Mouse (Mus musculus) forebrain, postnatal 0 days (tissue): ENCODE measurements around the gene Grin2b. TPM values are rescaled to one million over a fixed set of nuclear protein-coding genes. Genes with fewer than 3 reads are reported as not detected.
A peak's percentile ranks its signal among the peaks of the same experiment; 100 is the strongest.

Source experiments
- ATAC-seq: fragments of 200-750 bp; cut with Nextera tagmentation; 2 replicates; pipeline ENCODE4 v1.8.0; 2017; ENCODE audit warnings: mild to moderate bottlenecking, moderate library complexity
- DNase-seq: peaks from one replicate; pipeline ENCODE4 v3.0.0-alpha.2; 2015
- H3K27ac ChIP-seq: fragments of 300-500 bp; sonication (generic); 2 replicates; pipeline ENCODE4 v1.5.1; 2014; ENCODE audit warnings: low read depth, mild to moderate bottlenecking, antibody characterized with exemption, low read length, moderate library complexity, mixed read lengths
- H3K27me3 ChIP-seq: fragments of 300-500 bp; sonication (generic); 2 replicates; pipeline ENCODE4 v1.6.1; 2014; ENCODE audit warnings: mild to moderate bottlenecking, low read length, mixed read lengths; ENCODE audit not compliant: insufficient read depth
- H3K36me3 ChIP-seq: fragments of 300-500 bp; sonication (generic); 2 replicates; pipeline ENCODE4 v1.6.1; 2014; ENCODE audit warnings: mild to moderate bottlenecking, moderate library complexity; ENCODE audit not compliant: insufficient read depth
- H3K4me1 ChIP-seq: fragments of 300-500 bp; sonication (generic); 2 replicates; pipeline ENCODE4 v1.6.1; 2014; ENCODE audit warnings: antibody characterized with exemption; ENCODE audit not compliant: insufficient read depth
- H3K4me2 ChIP-seq: fragments of 300-500 bp; sonication (generic); 2 replicates; pipeline ENCODE4 v1.6.1; 2014; ENCODE audit warnings: low read depth, mild to moderate bottlenecking, moderate library complexity
- H3K4me3 ChIP-seq: fragments of 300-500 bp; sonication (generic); 2 replicates; pipeline ENCODE4 v1.5.1; 2014; ENCODE audit warnings: low read depth, low read length, mixed read lengths
- H3K9ac ChIP-seq: fragments of 300-500 bp; sonication (generic); 2 replicates; pipeline ENCODE4 v1.6.1; 2014; ENCODE audit warnings: mild to moderate bottlenecking
- H3K9me3 ChIP-seq: fragments of 300-500 bp; sonication (generic); 2 replicates; pipeline ENCODE4 v1.6.1; 2016; ENCODE audit warnings: low read length
- CTCF ChIP-seq: sonication (generic); IDR thresholded peaks from 2 replicates; pipeline ENCODE4 v1.5.1; 2016; ENCODE audit warnings: antibody characterized with exemption, control low read depth, low read depth
- WGBS: fragments of 180-500 bp; shearing (Covaris S2); extraction: QIAGEN DNeasy Blood & Tissue Kit; methylation state at CpG from one replicate; pipeline ENCODE4 v1.1.7; 2014; 5-methylcytosine and 5-hydroxymethylcytosine counted together
- polyA plus RNA-seq: library from polyadenylated mRNA; unstranded; fragments of >200 nt; fragmentation: Nextera tagmentation; extraction: Ambion mirVana; gene quantifications from 2 replicates; pipeline ENCODE4 v1.2.1, GENCODE M21; 2015
- total RNA-seq: library from RNA; depleted of rRNA; stranded (reverse); fragments of >200 nt; gene quantifications from 2 replicates; pipeline ENCODE4 v1.2.3, GENCODE M21; 2014

Grin2b gene
- total and polyA plus RNA-seq, 2 experiments from 2014 or later, result 66.6 to 102 TPM

DNA sequence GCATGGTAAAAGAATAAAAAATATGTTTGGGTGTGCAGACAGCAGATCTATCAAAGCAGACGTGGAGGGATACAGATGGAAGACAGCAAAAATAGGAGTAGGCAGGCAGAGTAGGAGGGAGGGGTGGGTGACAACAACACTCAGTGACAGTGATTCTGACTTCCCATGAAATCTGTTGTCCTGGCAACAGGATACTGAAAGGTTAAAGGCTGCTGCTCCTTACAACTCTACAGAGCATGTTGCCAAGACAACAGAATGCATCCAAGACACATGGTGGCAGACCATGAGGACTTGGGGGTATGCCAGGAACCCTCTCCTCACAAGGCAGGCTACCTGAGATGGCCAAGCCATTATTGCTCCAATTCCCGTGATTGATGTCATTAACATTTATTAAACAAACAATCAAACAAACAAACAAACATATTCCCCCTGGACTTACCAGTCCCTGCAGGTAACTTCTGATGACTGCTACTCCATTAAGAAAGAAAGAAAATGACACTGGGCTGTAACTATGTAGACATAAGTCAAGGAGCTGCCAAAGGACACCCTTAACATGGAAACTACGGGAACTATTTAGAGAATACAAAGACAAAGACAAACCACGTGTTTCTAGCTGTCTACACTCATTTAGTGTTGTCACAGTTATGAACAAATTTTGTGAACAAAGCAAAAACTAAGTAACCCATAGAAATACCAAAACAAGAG, 143.9 kb downstream of the Grin2b start:
- Histone ChIP-seq H3K27me3 (no peaks in the 10 kb centered on the region), H3K4me2 (no peak overlapping the region), H3K9ac (no peak overlapping the region), H3K4me3 (no peak overlapping the region), H3K9me3 (no peaks in the 10 kb centered on the region), H3K36me3 (no peaks in the 10 kb centered on the region), H3K27ac (no peak overlapping the region), H3K4me1 (no peaks in the 10 kb centered on the region)
- TF ChIP-seq CTCF, result no peak
- DNase-seq, result no peak
- ATAC-seq, result peak; percentile 55; the same call in 1 of the 2 replicates
- 61% methylated on average over 4 of the region's 4 CpGs for WGBS

DNA sequence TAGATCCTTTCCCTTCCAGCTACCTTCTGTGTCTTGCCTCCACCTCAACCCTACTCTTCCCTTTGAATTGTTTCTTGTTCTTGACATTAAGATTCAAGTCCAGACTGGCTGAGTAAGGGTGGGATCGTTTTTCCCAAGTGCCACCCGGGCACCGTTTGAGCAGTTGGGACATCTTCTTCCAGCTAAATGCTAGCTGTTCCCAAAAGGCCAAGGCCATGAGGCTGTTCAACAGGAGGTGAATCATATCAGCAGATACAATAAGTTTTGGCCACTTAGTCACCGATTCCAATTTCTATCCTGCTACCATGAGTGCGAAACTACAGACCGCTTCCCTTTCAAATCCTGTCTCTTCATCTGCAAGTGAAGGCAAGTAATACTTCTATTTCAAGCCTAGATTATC, 146.4 kb downstream of the Grin2b start:
- no peak for TF ChIP-seq CTCF
- no peak overlapping the region for H3K4me2 ChIP-seq
- no peaks in the 10 kb centered on the region for H3K9me3 ChIP-seq
- DNase-seq (no peak), ATAC-seq (no peak)
- H3K4me3 ChIP-seq, result no peak overlapping the region
- no peak overlapping the region for H3K9ac ChIP-seq
- WGBS, result 96% methylated on average over 6 of the region's 6 CpGs
- no peaks in the 10 kb centered on the region for H3K4me1 ChIP-seq
- H3K36me3 ChIP-seq, result no peaks in the 10 kb centered on the region
- no peaks in the 10 kb centered on the region for H3K27me3 ChIP-seq
- H3K27ac ChIP-seq, result no peak overlapping the region

DNA sequence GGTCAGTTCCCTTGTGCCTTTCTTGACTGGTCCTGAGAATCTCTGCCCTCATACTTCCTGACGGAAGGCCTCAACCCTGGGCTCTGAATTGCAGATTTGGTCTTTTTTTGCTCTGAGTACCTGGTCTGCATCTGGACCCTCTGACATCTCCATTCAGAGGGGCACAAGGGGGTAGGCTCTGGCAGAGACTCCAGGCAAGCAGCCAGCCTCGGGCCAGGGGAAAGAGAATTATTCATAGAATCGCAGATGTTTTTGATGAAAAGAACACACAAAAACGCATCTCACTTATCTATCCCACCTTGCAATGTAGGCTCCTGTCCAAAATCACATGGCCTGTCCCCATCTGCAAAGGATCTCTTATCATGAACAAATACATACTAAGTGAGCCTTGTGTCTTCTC, 147.5 kb downstream of the Grin2b start:
- WGBS, result 53% methylated on average over 4 of the region's 4 CpGs
- no peak for TF ChIP-seq CTCF
- no peak overlapping the region for H3K9ac ChIP-seq
- H3K4me1 ChIP-seq, result no peaks in the 10 kb centered on the region
- no peak overlapping the region for H3K4me2 ChIP-seq
- H3K9me3 ChIP-seq, result no peaks in the 10 kb centered on the region
- H3K36me3 ChIP-seq, result no peaks in the 10 kb centered on the region
- DNase-seq (no peak), ATAC-seq (no peak)
- H3K4me3 ChIP-seq, result no peak overlapping the region
- H3K27ac ChIP-seq, result no peak overlapping the region
- H3K27me3 ChIP-seq, result no peaks in the 10 kb centered on the region

DNA sequence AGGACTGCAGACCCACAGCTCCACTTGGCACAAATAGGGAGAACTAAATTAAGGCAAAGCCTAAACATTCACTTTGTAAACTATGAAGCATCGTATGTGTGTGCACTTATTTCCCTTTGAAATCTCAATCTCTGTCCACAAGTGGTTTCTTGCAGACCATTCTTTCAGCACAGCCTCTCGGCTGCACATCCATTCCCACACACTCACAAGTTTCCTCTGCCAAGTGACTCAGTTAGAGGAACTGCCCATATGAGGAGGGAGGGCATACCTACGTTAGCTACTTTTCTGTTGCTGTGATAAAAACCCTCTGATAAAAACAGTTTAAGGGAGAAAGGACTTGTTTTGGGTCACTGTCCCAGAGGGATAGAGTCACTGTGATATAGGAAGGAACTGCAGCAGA, 152.9 kb downstream of the Grin2b start:
- Histone ChIP-seq H3K27me3 (no peaks in the 10 kb centered on the region), H3K9me3 (no peaks in the 10 kb centered on the region), H3K4me2 (no peak overlapping the region), H3K36me3 (no peaks in the 10 kb centered on the region), H3K27ac (no peak overlapping the region), H3K4me1 (no peaks in the 10 kb centered on the region), H3K4me3 (no peak overlapping the region), H3K9ac (no peak overlapping the region)
- TF ChIP-seq CTCF, result no peak
- DNase-seq (no peak), ATAC-seq (no peak)
- 86% methylated on average over 3 of the region's 3 CpGs for WGBS

DNA sequence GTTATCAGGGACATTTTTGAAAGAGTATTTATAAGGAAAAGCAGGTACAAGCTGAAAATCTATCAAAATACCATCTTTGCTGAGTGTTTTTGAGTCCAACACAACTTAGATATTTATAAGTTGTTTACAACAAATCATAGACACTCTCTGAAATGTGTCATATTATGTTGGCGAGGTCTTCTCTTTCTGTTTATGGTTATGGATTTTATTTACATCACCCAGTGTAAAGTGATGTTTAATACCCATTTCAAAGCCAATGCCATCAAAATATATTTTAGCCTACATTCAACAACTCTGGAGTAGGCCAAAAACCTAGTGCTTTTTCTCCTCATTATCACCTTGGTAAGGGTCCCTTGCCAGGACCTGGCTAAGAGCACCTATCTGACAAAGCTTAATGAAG, 154.3 kb downstream of the Grin2b start:
- H3K27ac ChIP-seq, result no peak overlapping the region
- no peak overlapping the region for H3K4me3 ChIP-seq
- H3K27me3 ChIP-seq, result no peaks in the 10 kb centered on the region
- no peaks in the 10 kb centered on the region for H3K36me3 ChIP-seq
- H3K9me3 ChIP-seq, result no peaks in the 10 kb centered on the region
- WGBS, result 86% methylated on average over 1 of the region's 1 CpGs
- H3K4me2 ChIP-seq, result no peak overlapping the region
- no peak for DNase-seq
- no peak overlapping the region for H3K9ac ChIP-seq
- no peak for TF ChIP-seq CTCF
- no peaks in the 10 kb centered on the region for H3K4me1 ChIP-seq
- no peak for ATAC-seq

DNA sequence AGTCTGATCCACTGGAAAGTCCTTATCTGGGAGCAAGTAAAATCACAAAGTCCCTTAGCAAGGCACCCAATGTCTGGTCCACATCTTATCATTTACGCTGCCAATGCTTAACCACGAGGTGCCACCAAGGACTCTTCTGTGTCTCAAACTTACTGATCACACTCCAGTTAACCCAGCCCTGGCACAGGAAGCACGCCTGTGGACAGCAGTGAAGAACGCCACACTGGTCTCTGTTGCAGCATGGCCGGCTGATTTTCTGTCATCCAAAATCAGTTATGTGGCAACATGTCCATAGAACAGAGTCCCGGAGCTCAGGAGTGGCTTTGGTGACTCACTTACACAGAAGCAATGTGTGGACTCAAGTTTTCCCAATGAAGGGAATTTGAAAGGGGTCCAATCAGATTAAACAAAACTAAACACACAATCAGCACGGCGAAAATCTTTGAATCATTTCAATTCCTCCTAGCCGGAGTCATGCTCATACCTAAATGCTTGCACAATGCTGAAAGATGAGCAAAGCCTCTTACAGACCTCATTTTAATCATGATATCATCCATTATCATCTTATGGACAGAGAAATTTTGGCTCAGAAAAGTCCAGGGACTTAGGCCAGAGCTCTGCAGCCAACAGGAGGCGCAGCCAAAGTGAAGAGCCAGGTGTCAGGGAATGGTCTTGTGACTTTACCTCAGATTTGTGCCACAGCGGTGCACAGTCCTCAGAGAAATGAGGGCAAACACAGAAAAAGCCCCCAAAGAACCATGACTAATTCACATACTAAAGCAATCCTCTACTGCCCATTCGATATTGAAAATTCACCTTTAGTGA, 159.5 kb downstream of the Grin2b start:
- H3K36me3 ChIP-seq, result no peaks in the 10 kb centered on the region
- no peak for TF ChIP-seq CTCF
- ATAC-seq, result no peak
- no peak overlapping the region for H3K9ac ChIP-seq
- no peak for DNase-seq
- 90% methylated on average over 12 of the region's 12 CpGs for WGBS
- no peaks in the 10 kb centered on the region for H3K9me3 ChIP-seq
- H3K27ac ChIP-seq, result no peak overlapping the region
- H3K4me3 ChIP-seq, result no peak overlapping the region
- H3K4me2 ChIP-seq, result no peak overlapping the region
- H3K4me1 ChIP-seq, result peaks cover 14% of the 10 kb centered on the region
- H3K27me3 ChIP-seq, result no peaks in the 10 kb centered on the region

DNA sequence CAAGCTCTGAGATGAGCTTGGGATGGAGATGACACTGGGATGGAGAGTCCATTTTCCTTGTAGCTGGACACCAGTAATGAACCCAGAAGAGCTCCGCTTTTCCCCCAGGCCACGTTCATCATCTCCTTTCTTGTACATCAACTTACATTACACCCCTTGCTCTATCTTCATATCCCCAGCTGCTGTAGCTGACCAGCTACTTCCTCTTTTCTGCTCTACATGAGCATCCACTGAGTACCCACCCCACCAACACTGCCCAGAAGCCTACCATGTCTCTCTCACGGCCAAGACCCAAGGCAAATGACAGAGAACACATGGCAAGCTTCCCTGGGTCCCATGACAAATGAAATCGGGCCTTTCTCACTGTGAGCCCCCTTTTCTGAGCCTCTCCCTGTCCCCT, 161.8 kb downstream of the Grin2b start:
- DNase-seq, result no peak
- Histone ChIP-seq H3K9ac (no peak overlapping the region), H3K36me3 (no peaks in the 10 kb centered on the region), H3K27ac (no peak overlapping the region), H3K4me3 (no peak overlapping the region), H3K4me1 (peaks cover 14% of the 10 kb centered on the region), H3K4me2 (no peak overlapping the region), H3K9me3 (no peaks in the 10 kb centered on the region), H3K27me3 (no peaks in the 10 kb centered on the region)
- no peak for ATAC-seq
- no peak for TF ChIP-seq CTCF
- 92% methylated on average over 4 of the region's 4 CpGs for WGBS
